Mouse (Mus musculus): Measurements from ENCODE around the gene Zdhhc13.

Zdhhc13 gene

GRCm38 (mm10) chr7:48875096-48875495 lies 86.3 kb downstream of the Zdhhc13 start:
- no peak for TF ChIP-seq GATA4 (IDR thresholded peaks at IDR 0.05; ENCODE audit: insufficient replicate concordance, low read length)

- TF ChIP-seq GATA4 (IDR thresholded peaks at IDR 0.05; ENCODE audit: insufficient replicate concordance, low read length), result no peak
Observed at GRCm38 (mm10) chr7:48876526-48876925, 87.7 kb downstream of the Zdhhc13 start.

Measured in liver, adult (tissue).